Mouse (Mus musculus): ENCODE data around the gene Sema4b. TPM values are rescaled to one million over a fixed set of nuclear protein-coding genes. Genes with fewer than 3 reads are reported as not detected.
A peak's percentile ranks its signal among the peaks of the same experiment; 100 is the strongest.

Gene Sema4b
- total and polyA plus RNA-seq, 3 experiments, result 1.5 to 9.4 (median 6.7) TPM

GRCm38 (mm10) chr7:80192226-80193061 lies 5.8 kb downstream of the Sema4b start:
- dilution Hi-C loops (cut with MboI; ENCODE audit: extremely low pct_ligation_motif_present, extremely low pct_unique_long_range_greater_than_20kb, low sequenced_read_pairs) (no loop called here), in situ Hi-C loops (cut with MboI; ENCODE audit: low pct_ligation_motif_present, low pct_unique_long_range_greater_than_20kb, low sequenced_read_pairs) (no loop called here)
- H3K4me3 ChIP-seq (replicated peaks in 1 of 3; ENCODE audit: low read depth in 2 of 3, low read length in 2 of 3, poor library complexity in 1 of 3), result peak overlapping the region; percentile 22 to 60 (median 40)
- H3K9me3 ChIP-seq (replicated peaks; ENCODE audit: low read length), result no peaks in the 10 kb centered on the region
- no peaks in the 10 kb centered on the region for H3K36me3 ChIP-seq (replicated peaks in 1 of 2; ENCODE audit: control insufficient read depth in 1 of 2, insufficient read depth in 1 of 2, low read length in 1 of 2)
- peaks cover 3% of the 10 kb centered on the region for H3K27me3 ChIP-seq (replicated peaks)
- peak; percentile 91 for DNase-seq (ENCODE audit: extremely low read depth)
- H3K4me2 ChIP-seq (ENCODE audit: insufficient read depth, low read depth, poor library complexity, severe bottlenecking), result peak overlapping the region; percentile 97
- H3K27ac ChIP-seq (ENCODE audit: insufficient read depth, low read depth), result peak overlapping the region; percentile 99
- H3K79me2 ChIP-seq (replicated peaks; ENCODE audit: control insufficient read depth, extremely low read depth, insufficient read depth, poor library complexity, severe bottlenecking), result no peaks in the 10 kb centered on the region
- peak overlapping the region; percentile 56 for H3K9ac ChIP-seq (ENCODE audit: insufficient read depth, low read depth)
- TF ChIP-seq NELFE (IDR thresholded peaks at IDR 0.05; ENCODE audit: low read depth, low read length) (peak; percentile 41; the same call in 1 of the 2 replicates), RCOR1 (conservative IDR thresholded peaks at IDR 0.05; ENCODE audit: low read depth, low read length) (no peak), MAZ (IDR thresholded peaks at IDR 0.05; ENCODE audit: low read depth, low read length) (peak; percentile 14; the same call in 1 of the 2 replicates), ELF1 (IDR thresholded peaks at IDR 0.05; ENCODE audit: low read depth, low read length) (peak; percentile 50; the same call in 1 of the 2 replicates), JUN (IDR thresholded peaks at IDR 0.05; ENCODE audit: insufficient read depth, low read depth, low read length) (no peak), BHLHE40 (IDR thresholded peaks at IDR 0.05; ENCODE audit: low read depth, low read length) (peak; percentile 89), IRF4 (IDR thresholded peaks at IDR 0.05; ENCODE audit: low read depth, low read length) (no peak), UBTF (IDR thresholded peaks at IDR 0.05; ENCODE audit: low read depth, low read length) (peak; percentile 51; the same call in 1 of the 2 replicates), MAFK (IDR thresholded peaks at IDR 0.05; ENCODE audit: insufficient replicate concordance, low read length) (no peak; the same call in 1 of the 2 replicates), MEF2A (IDR thresholded peaks at IDR 0.05; ENCODE audit: borderline replicate concordance, low read depth, low read length) (no peak), ZMIZ1 (IDR thresholded peaks at IDR 0.05; ENCODE audit: low read depth, low read length) (peak; percentile 42; the same call in 1 of the 2 replicates), TCF12 (IDR thresholded peaks at IDR 0.05; ENCODE audit: low read depth, low read length) (peak; percentile 13), CHD2 (IDR thresholded peaks at IDR 0.05; ENCODE audit: low read length) (peak; percentile 71; the same call in 1 of the 2 replicates), E2F4 (IDR thresholded peaks at IDR 0.05; ENCODE audit: insufficient replicate concordance, low read depth, low read length) (no peak), ETS1 (conservative IDR thresholded peaks at IDR 0.05; ENCODE audit: low read depth, low read length) (peak; percentile 67), MAX (IDR thresholded peaks at IDR 0.05; ENCODE audit: low read length) (no peak; the same call in 1 of the 2 replicates), EP300 (IDR thresholded peaks at IDR 0.05; ENCODE audit: low read length) (peak; percentile 12), KAT2A (IDR thresholded peaks at IDR 0.05; ENCODE audit: insufficient replicate concordance, low read length) (no peak), PAX5 (IDR thresholded peaks at IDR 0.05; ENCODE audit: low read length) (no peak), ZKSCAN1 (IDR thresholded peaks at IDR 0.05; ENCODE audit: borderline replicate concordance, low read depth, low read length) (no peak), CTCF (conservative IDR thresholded peaks at IDR 0.05 in 1 of 2, IDR thresholded peaks at IDR 0.05 in 1 of 2; ENCODE audit: low read depth in 2 of 2, low read length in 2 of 2) (no peak), USF1 (IDR thresholded peaks at IDR 0.05; ENCODE audit: low read depth, low read length) (no peak), CHD1 (IDR thresholded peaks at IDR 0.05; ENCODE audit: low read depth, low read length) (no peak), NRF1 (IDR thresholded peaks at IDR 0.05; ENCODE audit: low read depth, low read length) (0 out of 2 replicates have a peak, but pooled peaks have one; percentile 11), MXI1 (IDR thresholded peaks at IDR 0.05; ENCODE audit: low read depth, low read length) (peak; percentile 11; the same call in 1 of the 2 replicates), POLR2AphosphoS2 (IDR thresholded peaks at IDR 0.05; ENCODE audit: low read depth, low read length) (no peak), TBP (conservative IDR thresholded peaks at IDR 0.05; ENCODE audit: low read depth, low read length) (peak; percentile 55; the same call in 1 of the 2 replicates), MYC (IDR thresholded peaks at IDR 0.05; ENCODE audit: low read depth, low read length) (peak; percentile 46; the same call in 1 of the 2 replicates), ZNF384 (IDR thresholded peaks at IDR 0.05; ENCODE audit: low read depth, low read length) (no peak), POLR2A (IDR thresholded peaks at IDR 0.05; ENCODE audit: low read depth, low read length) (peak; percentile 70), GABPA (IDR thresholded peaks at IDR 0.05; ENCODE audit: insufficient replicate concordance, low read depth, low read length) (no peak), HCFC1 (IDR thresholded peaks at IDR 0.05; ENCODE audit: low read depth, low read length) (no peak), JUND (conservative IDR thresholded peaks at IDR 0.05; ENCODE audit: low read depth, low read length) (no peak), RAD21 (IDR thresholded peaks at IDR 0.05; ENCODE audit: low read depth, low read length) (no peak), ZC3H11A (IDR thresholded peaks at IDR 0.05; ENCODE audit: low read depth, low read length) (no peak), SIN3A (IDR thresholded peaks at IDR 0.05; ENCODE audit: low read length) (peak; percentile 18; the same call in 1 of the 2 replicates), SMC3 (IDR thresholded peaks at IDR 0.05; ENCODE audit: low read depth, low read length) (peak; percentile 11; the same call in 1 of the 2 replicates), USF2 (conservative IDR thresholded peaks at IDR 0.05; ENCODE audit: low read depth, low read length) (no peak)
- H3K4me1 ChIP-seq (ENCODE audit: control insufficient read depth in 1 of 2, insufficient read depth in 2 of 2), result peaks cover 28 to 69% of the 10 kb centered on the region in 2 experiments
